Mouse (Mus musculus) hindbrain, postnatal 0 days (tissue): Measurements from ENCODE around the gene Sfswap. TPM values are rescaled to one million over a fixed set of nuclear protein-coding genes. Genes with fewer than 3 reads are reported as not detected.

Source experiments
- ATAC-seq: fragments of 200-750 bp; cut with Nextera tagmentation; 2 replicates; pipeline ENCODE4 v1.8.0; 2017; ENCODE audit warnings: mild to moderate bottlenecking, moderate TSS enrichment, moderate library complexity
- DNase-seq: peaks from one replicate; pipeline ENCODE4 v3.0.0-alpha.2; 2015; ENCODE audit warnings: low spot score
- H3K27ac ChIP-seq: fragments of 300-500 bp; sonication (generic); 2 replicates; pipeline ENCODE4 v1.5.1; 2014; ENCODE audit warnings: mild to moderate bottlenecking
- H3K27me3 ChIP-seq: fragments of 300-500 bp; sonication (generic); 2 replicates; pipeline ENCODE4 v1.6.1; 2014; ENCODE audit warnings: low read length, mixed read lengths; ENCODE audit not compliant: insufficient read depth
- H3K36me3 ChIP-seq: fragments of 300-500 bp; sonication (generic); 2 replicates; pipeline ENCODE4 v1.6.1; 2014; ENCODE audit warnings: low read length, mixed read lengths; ENCODE audit not compliant: insufficient read depth
- H3K4me1 ChIP-seq: fragments of 300-500 bp; sonication (generic); 2 replicates; pipeline ENCODE4 v1.6.1; 2014; ENCODE audit warnings: antibody characterized with exemption, low read length, mixed read lengths; ENCODE audit not compliant: insufficient read depth
- H3K4me2 ChIP-seq: fragments of 300-500 bp; sonication (generic); 2 replicates; pipeline ENCODE4 v1.6.1; 2014; ENCODE audit warnings: low read depth, mild to moderate bottlenecking, low read length, moderate library complexity, mixed read lengths
- H3K4me3 ChIP-seq: fragments of 300-500 bp; sonication (generic); 2 replicates; pipeline ENCODE4 v1.5.1; 2014; ENCODE audit warnings: low read length
- H3K9ac ChIP-seq: fragments of 300-500 bp; sonication (generic); replicated peaks from 2 replicates; pipeline ENCODE4 v1.6.1; 2014; ENCODE audit warnings: mild to moderate bottlenecking, low read length, moderate library complexity, mixed read lengths
- H3K9me3 ChIP-seq: fragments of 300-500 bp; sonication (generic); 2 replicates; pipeline ENCODE4 v1.6.1; 2016; ENCODE audit warnings: low read length, mixed read lengths
- CTCF ChIP-seq: IDR thresholded peaks from 2 replicates; pipeline ENCODE4 v1.5.1; 2016; ENCODE audit warnings: antibody characterized with exemption, control low read depth, low read depth
- WGBS: fragments of 180-500 bp; shearing (Covaris S2); extraction: QIAGEN DNeasy Blood & Tissue Kit; methylation state at CpG from one replicate; pipeline ENCODE4 v1.1.7; 2014; 5-methylcytosine and 5-hydroxymethylcytosine counted together
- polyA plus RNA-seq: library from polyadenylated mRNA; unstranded; fragments of >200 nt; fragmentation: Nextera tagmentation; extraction: Ambion mirVana; gene quantifications from 2 replicates; pipeline ENCODE4 v1.2.1, GENCODE M21; 2015
- total RNA-seq: library from RNA; depleted of rRNA; stranded (reverse); fragments of >200 nt; gene quantifications from 2 replicates; pipeline ENCODE4 v1.2.3, GENCODE M21; 2014

The Sfswap gene
- total and polyA plus RNA-seq, 2 experiments from 2014 or later, result 44.3 to 90.7 TPM

GRCm38 (mm10) chr5:129524751-129525150 is 23.7 kb downstream of the Sfswap start:
- H3K4me2 ChIP-seq, result no peak overlapping the region
- TF ChIP-seq CTCF, result no peak
- H3K9me3 ChIP-seq, result no peaks in the 10 kb centered on the region
- 91% methylated on average over 5 of the region's 5 CpGs for WGBS
- ATAC-seq (no peak), DNase-seq (no peak)
- H3K27ac ChIP-seq, result no peak overlapping the region
- H3K36me3 ChIP-seq, result peaks cover 40% of the 10 kb centered on the region
- H3K4me1 ChIP-seq, result no peaks in the 10 kb centered on the region
- no peak overlapping the region for H3K9ac ChIP-seq
- no peaks in the 10 kb centered on the region for H3K27me3 ChIP-seq
- no peak overlapping the region for H3K4me3 ChIP-seq

GRCm38 (mm10) chr5:129527162-129527561 is 26.1 kb downstream of the Sfswap start:
- WGBS, result 85% methylated on average over 5 of the region's 5 CpGs
- no peak for DNase-seq
- no peaks in the 10 kb centered on the region for H3K27me3 ChIP-seq
- peaks cover 34% of the 10 kb centered on the region for H3K36me3 ChIP-seq
- TF ChIP-seq CTCF, result no peak
- no peak overlapping the region for H3K4me3 ChIP-seq
- no peaks in the 10 kb centered on the region for H3K9me3 ChIP-seq
- no peak overlapping the region for H3K4me2 ChIP-seq
- no peak overlapping the region for H3K9ac ChIP-seq
- no peak for ATAC-seq
- no peaks in the 10 kb centered on the region for H3K4me1 ChIP-seq
- no peak overlapping the region for H3K27ac ChIP-seq

- H3K4me2 ChIP-seq, result no peak overlapping the region
- no peaks in the 10 kb centered on the region for H3K9me3 ChIP-seq
- no peaks in the 10 kb centered on the region for H3K4me1 ChIP-seq
- ATAC-seq (no peak), DNase-seq (no peak)
- no peak overlapping the region for H3K4me3 ChIP-seq
- H3K27ac ChIP-seq, result no peak overlapping the region
- WGBS, result 53% methylated on average over 1 of the region's 1 CpGs
- peaks cover 28% of the 10 kb centered on the region; the same call in 1 of the 2 replicates for H3K36me3 ChIP-seq
- H3K9ac ChIP-seq, result no peak overlapping the region
- no peaks in the 10 kb centered on the region for H3K27me3 ChIP-seq
- no peak for TF ChIP-seq CTCF
These were observed 28.6 kb downstream of the Sfswap start for GRCm38 (mm10) chr5:129529571-129529970.

DNA sequence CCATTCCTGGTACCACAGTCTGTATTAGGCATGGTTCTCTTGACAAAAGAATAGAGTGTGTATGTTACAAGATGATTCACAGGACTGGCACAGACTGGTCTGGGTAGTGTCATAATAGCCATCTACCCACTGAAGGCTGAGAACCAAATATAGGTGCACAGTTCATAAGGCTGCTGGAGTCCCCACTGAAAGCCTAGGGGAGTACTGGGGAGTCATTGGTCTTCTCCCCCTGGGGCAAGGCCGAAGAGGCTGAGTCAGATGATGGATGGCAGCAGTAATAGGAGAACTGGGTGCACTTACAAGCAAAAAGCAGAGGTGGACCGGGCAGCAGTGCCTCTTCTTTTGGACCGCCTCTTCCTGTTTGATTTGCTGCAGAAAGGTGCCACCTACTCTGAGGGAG is 32.7 kb downstream of the Sfswap start:
- Histone ChIP-seq H3K27ac (no peak overlapping the region), H3K4me1 (no peaks in the 10 kb centered on the region), H3K9ac (no peak overlapping the region), H3K27me3 (no peaks in the 10 kb centered on the region), H3K4me2 (no peak overlapping the region), H3K4me3 (no peak overlapping the region), H3K36me3 (peaks cover 9% of the 10 kb centered on the region; the same call in 1 of the 2 replicates), H3K9me3 (no peaks in the 10 kb centered on the region)
- ATAC-seq, result no peak
- no peak for TF ChIP-seq CTCF
- WGBS, result 93% methylated on average over 3 of the region's 3 CpGs
- no peak for DNase-seq

GRCm38 (mm10) chr5:129534500-129534899 is 33.5 kb downstream of the Sfswap start:
- WGBS, result 67% methylated on average over 2 of the region's 2 CpGs
- Histone ChIP-seq H3K4me3 (no peak overlapping the region), H3K4me2 (no peak overlapping the region), H3K27me3 (no peaks in the 10 kb centered on the region), H3K4me1 (no peaks in the 10 kb centered on the region), H3K9me3 (no peaks in the 10 kb centered on the region), H3K27ac (no peak overlapping the region), H3K9ac (no peak overlapping the region), H3K36me3 (peaks cover 9% of the 10 kb centered on the region; the same call in 1 of the 2 replicates)
- no peak for TF ChIP-seq CTCF
- DNase-seq, result no peak
- no peak for ATAC-seq

GRCm38 (mm10) chr5:129535021-129535420 is 34.0 kb downstream of the Sfswap start:
- no peak for ATAC-seq
- TF ChIP-seq CTCF, result no peak
- Histone ChIP-seq H3K4me1 (no peaks in the 10 kb centered on the region), H3K27me3 (no peaks in the 10 kb centered on the region), H3K9ac (no peak overlapping the region), H3K4me3 (no peak overlapping the region), H3K9me3 (no peaks in the 10 kb centered on the region), H3K4me2 (no peak overlapping the region), H3K27ac (no peak overlapping the region), H3K36me3 (peaks cover 9% of the 10 kb centered on the region; the same call in 1 of the 2 replicates)
- DNase-seq, result no peak
- WGBS, result 87% methylated on average over 2 of the region's 2 CpGs

DNA sequence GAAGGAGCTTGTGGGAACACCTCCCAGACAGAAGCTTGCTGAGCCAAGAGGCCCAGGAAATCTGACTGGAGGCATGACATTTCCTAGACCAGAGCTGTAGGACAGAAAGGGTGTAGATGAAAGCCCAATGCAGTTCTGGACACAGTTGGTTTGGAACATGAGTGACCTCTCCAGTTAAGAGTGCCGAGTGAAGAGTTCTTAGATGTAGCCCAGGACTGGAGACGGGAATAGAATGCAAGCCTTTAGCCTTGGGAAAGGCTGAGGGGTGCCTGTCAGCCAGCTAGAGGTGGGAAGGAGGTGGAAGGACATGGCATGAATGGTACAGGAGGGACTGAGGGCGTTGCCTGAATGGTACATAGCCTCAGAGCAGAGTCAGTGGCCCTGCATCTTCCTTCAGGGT is 34.4 kb downstream of the Sfswap start:
- DNase-seq (no peak), ATAC-seq (no peak)
- Histone ChIP-seq H3K27me3 (no peaks in the 10 kb centered on the region), H3K4me3 (no peak overlapping the region), H3K9me3 (no peaks in the 10 kb centered on the region), H3K27ac (no peak overlapping the region), H3K9ac (no peak overlapping the region), H3K36me3 (peaks cover 9% of the 10 kb centered on the region; the same call in 1 of the 2 replicates), H3K4me1 (no peaks in the 10 kb centered on the region), H3K4me2 (no peak overlapping the region)
- 98% methylated on average over 3 of the region's 3 CpGs for WGBS
- no peak for TF ChIP-seq CTCF
